Mouse (Mus musculus): ENCODE data around the gene Flt3.

- no peak for TF ChIP-seq POLR2A (IDR thresholded peaks at IDR 0.05; ENCODE audit: low read depth, low read length)
- TF ChIP-seq CTCF (conservative IDR thresholded peaks at IDR 0.05; ENCODE audit: insufficient read depth, insufficient read length, low read depth, low read length): peak; percentile 47
Measured at GRCm38 (mm10) chr5:147319653-147320052, 80.6 kb downstream of the Flt3 start.

Data from kidney, adult 2 months (tissue).